Mouse (Mus musculus) embryonic fibroblast, embryonic 13.5 days (primary cell): Measurements from ENCODE around the gene Mroh2a. TPM values are rescaled to one million over a fixed set of nuclear protein-coding genes. Genes with fewer than 3 reads are reported as not detected.

Experiments
- H3K27ac ChIP-seq: 2 replicates; pipeline ENCODE4 v1.5.1; 2012; ENCODE audit warnings: low read length, control low read depth, inconsistent platforms; ENCODE audit not compliant: insufficient read depth
- H3K4me1 ChIP-seq: 2 replicates; pipeline ENCODE4 v1.6.1; 2011; ENCODE audit warnings: low read length; ENCODE audit not compliant: control insufficient read depth, insufficient read depth
- H3K4me3 ChIP-seq: 2 replicates; pipeline ENCODE4 v1.5.1; 2011; ENCODE audit warnings: mild to moderate bottlenecking, control low read depth, low read length; ENCODE audit not compliant: insufficient read depth
- CTCF ChIP-seq: IDR thresholded peaks from 2 replicates; pipeline ENCODE4 v1.5.1; 2011; ENCODE audit warnings: mild to moderate bottlenecking, control low read depth, low read length, moderate library complexity, borderline replicate concordance; ENCODE audit not compliant: insufficient read depth
- POLR2A ChIP-seq: IDR thresholded peaks from 2 replicates; pipeline ENCODE4 v1.6.1; 2011; ENCODE audit warnings: low read depth, mild to moderate bottlenecking, control low read depth, low read length, moderate library complexity
- polyA plus RNA-seq: library from polyadenylated mRNA; stranded (reverse); fragments of >200 nt; gene quantifications from 2 replicates; pipeline ENCODE4 v1.2.4, GENCODE M21; 2011; ENCODE audit warnings: low read depth; ENCODE audit not compliant: missing spikeins, insufficient read length

Mroh2a gene
- polyA plus RNA-seq, 1 experiment: not detected

- no peak overlapping the region for H3K27ac ChIP-seq
- H3K4me3 ChIP-seq: no peak overlapping the region
- TF ChIP-seq POLR2A: no peak
- no peak for TF ChIP-seq CTCF
- no peaks in the 10 kb centered on the region for H3K4me1 ChIP-seq
Measured at GRCm38 (mm10) chr1:88298686-88299528, 72.1 kb downstream of the Mroh2a start.

DNA sequence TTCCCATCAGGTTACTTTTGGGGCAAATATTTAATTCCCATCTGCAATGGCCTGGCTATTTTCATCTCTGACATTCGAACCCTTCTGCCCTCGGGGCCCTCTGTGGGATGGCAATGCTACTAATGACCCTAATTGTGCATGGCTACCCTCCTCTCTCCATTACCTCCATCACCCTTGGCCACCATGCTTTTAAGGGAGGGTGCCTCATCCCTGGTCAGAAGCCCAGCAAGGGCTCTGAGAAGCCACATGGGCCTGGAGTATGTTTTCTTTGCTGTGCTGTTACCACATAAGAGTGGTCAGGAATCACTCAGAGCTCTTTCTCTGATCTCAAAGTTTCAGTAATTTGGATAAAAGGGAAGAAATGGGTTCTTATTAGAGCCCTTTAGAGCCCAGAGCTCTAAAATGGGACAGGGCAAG is 72.8 kb downstream of the Mroh2a start:
- Histone ChIP-seq H3K27ac (no peak overlapping the region), H3K4me1 (no peaks in the 10 kb centered on the region), H3K4me3 (no peak overlapping the region)
- TF ChIP-seq CTCF (no peak), POLR2A (no peak)

- Histone ChIP-seq H3K27ac (no peak overlapping the region), H3K4me3 (no peak overlapping the region), H3K4me1 (no peaks in the 10 kb centered on the region)
- no peak for TF ChIP-seq POLR2A
- TF ChIP-seq CTCF: peak; percentile 22; the same call in 1 of the 2 replicates
Measured at GRCm38 (mm10) chr1:88300301-88301050, 73.7 kb downstream of the Mroh2a start.

DNA sequence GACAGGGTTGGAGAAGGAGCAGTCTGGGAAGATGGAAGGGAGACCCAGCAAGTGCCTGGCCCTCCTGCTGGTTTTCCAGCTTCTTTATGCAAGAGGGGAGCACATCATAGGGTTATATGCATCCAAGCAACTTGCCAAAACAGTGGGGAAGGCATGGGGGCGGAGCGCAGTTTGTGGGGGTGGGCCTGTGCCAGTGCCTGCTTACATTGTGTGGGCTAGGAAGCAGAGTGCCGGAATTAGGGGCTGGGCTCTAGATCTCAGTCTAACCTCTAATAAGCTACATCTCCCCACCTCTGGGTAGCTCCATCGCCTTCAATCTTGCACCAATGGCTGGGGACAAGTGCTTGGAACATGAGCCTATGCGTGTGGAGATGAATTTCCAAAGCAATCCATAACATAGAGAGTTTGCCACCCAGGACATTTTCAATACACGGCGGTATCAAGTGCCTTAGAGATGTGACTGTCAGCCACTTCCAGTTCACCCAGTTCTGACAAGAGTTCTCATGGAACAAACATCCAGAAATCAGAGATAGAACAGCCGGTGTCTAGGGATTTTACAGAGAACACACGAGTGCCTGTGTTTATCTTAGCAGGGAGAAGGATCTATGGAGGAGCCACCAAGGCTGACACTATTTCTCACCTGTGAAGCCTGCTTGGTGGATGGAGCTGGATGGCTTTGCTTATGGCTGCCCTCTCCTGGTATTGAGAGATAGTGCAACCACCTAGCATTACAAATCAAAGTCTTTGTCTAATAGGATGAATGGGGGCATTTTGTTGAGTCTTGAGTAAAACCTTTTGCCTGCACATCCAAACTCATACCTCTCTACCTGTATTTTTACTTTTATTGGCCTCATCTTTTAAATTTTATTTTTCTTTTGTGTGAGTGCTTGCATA is 74.6 kb downstream of the Mroh2a start:
- TF ChIP-seq CTCF (peak; percentile 15; the same call in 1 of the 2 replicates), POLR2A (no peak)
- Histone ChIP-seq H3K27ac (no peak overlapping the region), H3K4me1 (no peaks in the 10 kb centered on the region), H3K4me3 (no peak overlapping the region)

GRCm38 (mm10) chr1:88302057-88302740 is 75.4 kb downstream of the Mroh2a start:
- no peak overlapping the region for H3K27ac ChIP-seq
- H3K4me3 ChIP-seq: no peak overlapping the region
- no peaks in the 10 kb centered on the region for H3K4me1 ChIP-seq
- TF ChIP-seq POLR2A: no peak
- 0 out of 2 replicates have a peak, but pooled peaks have one; percentile 14 for TF ChIP-seq CTCF

GRCm38 (mm10) chr1:88303762-88304161 is 77.0 kb downstream of the Mroh2a start:
- no peaks in the 10 kb centered on the region for H3K4me1 ChIP-seq
- H3K4me3 ChIP-seq: no peak overlapping the region
- H3K27ac ChIP-seq: no peak overlapping the region
- TF ChIP-seq CTCF: no peak
- no peak for TF ChIP-seq POLR2A

- Histone ChIP-seq H3K4me3 (no peak overlapping the region), H3K27ac (no peak overlapping the region), H3K4me1 (no peaks in the 10 kb centered on the region)
- TF ChIP-seq POLR2A (no peak), CTCF (no peak)
Measured at GRCm38 (mm10) chr1:88304261-88304985, 77.6 kb downstream of the Mroh2a start.

- TF ChIP-seq POLR2A (no peak), CTCF (no peak)
- H3K4me1 ChIP-seq: no peaks in the 10 kb centered on the region
- H3K27ac ChIP-seq: no peak overlapping the region
- no peak overlapping the region for H3K4me3 ChIP-seq
Measured at GRCm38 (mm10) chr1:88305018-88305795, 78.4 kb downstream of the Mroh2a start.
